In genomic region chr9:116314803-116315202, GRCm38 (mm10) we compare ENCODE assay signal across 10 mouse cellular contexts.
"Had no signal": no experiment of that assay in that cellular context is flagged by ENCODE, and none has a peak within 500 bp of the region (broad histone marks: within the 10 kb centered on the region; RNA-seq: fewer than 3 reads in every experiment).

No protein-coding gene starts in this region.

- H3K36me3 ChIP-seq: kidney, embryonic 15.5 days; liver, embryonic 15.5 days; midbrain, embryonic 13.5 days; neural tube, embryonic 15.5 days had no signal

- H3K27ac ChIP-seq: kidney, embryonic 15.5 days; liver, embryonic 15.5 days; midbrain, embryonic 13.5 days; neural tube, embryonic 15.5 days had no signal

- ATAC-seq: midbrain, embryonic 13.5 days had no signal

- H3K4me1 ChIP-seq: kidney, embryonic 15.5 days; liver, embryonic 15.5 days; midbrain, embryonic 13.5 days; neural tube, embryonic 15.5 days had no signal

- H3K4me3 ChIP-seq: kidney, embryonic 15.5 days; liver, embryonic 15.5 days; midbrain, embryonic 13.5 days; neural tube, embryonic 15.5 days had no signal

- H3K9me3 ChIP-seq: kidney, embryonic 15.5 days; liver, embryonic 15.5 days; midbrain, embryonic 13.5 days; neural tube, embryonic 15.5 days had no signal

- DNase-seq: kidney, postnatal 14 days; left cerebral cortex, postnatal 4 days; right cerebral cortex, adult 18-20 months; right cerebral cortex, postnatal 25 days had no signal

- H3K27me3 ChIP-seq: kidney, embryonic 15.5 days; liver, embryonic 15.5 days; midbrain, embryonic 13.5 days; neural tube, embryonic 15.5 days had no signal

- H3K9ac ChIP-seq: kidney, embryonic 15.5 days; liver, embryonic 15.5 days; lung, embryonic 14.5 days; midbrain, embryonic 13.5 days; neural tube, embryonic 15.5 days had no signal

- H3K4me2 ChIP-seq: kidney, embryonic 15.5 days; liver, embryonic 11.5 days; liver, embryonic 15.5 days; lung, embryonic 14.5 days; midbrain, embryonic 13.5 days; neural tube, embryonic 15.5 days had no signal
